Mouse (Mus musculus) layer of hippocampus, adult 9-10 months (tissue): ENCODE data around the gene Mapk3.
"Not testable (repeated sequence)": the region's sequence is repeated elsewhere in the genome, so short reads cannot be mapped to it uniquely, and the experiment has no call there.

Source experiments
- DNase-seq: peaks from one replicate; pipeline ENCODE4 v3.0.0; 2022; ENCODE audit warnings: low spot score

Mapk3 gene

DNA sequence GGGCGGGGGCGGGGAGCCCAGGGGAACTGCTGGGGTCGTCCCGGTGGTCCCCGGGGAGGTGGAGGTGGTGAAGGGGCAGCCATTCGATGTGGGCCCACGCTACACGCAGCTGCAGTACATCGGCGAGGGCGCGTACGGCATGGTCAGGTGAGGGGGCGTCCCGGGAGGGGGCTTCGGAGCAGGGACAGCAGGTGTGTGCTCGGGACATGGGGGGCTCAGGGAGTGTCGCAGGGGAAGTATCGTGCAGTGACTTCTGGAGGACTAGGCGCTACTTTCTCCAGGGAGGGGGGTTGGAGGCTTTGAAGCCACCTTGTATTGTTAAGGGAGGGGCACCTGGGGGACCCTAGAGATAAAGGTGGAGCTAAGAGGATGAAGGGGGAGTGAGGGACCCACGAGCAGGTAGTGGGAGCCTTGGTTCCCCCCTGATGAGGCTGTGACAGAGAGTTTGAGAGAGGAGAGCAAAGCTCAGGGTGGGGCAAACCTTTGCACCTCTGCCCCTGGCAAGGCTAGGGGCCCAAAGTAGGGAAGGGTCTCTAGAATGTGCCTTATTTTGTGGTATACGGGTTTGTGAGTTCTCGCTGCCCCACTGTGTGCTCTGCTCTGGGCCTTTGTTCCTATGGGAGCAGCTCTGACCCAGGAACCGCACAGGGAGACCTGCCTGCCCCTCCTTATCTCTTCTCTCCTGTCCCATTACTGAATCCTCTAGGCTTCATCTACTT, 430 bp downstream of the Mapk3 start:
- no peak for DNase-seq

GRCm38 (mm10) chr7:126760391-126760802, 996 bp downstream of the Mapk3 start:
- DNase-seq: no peak

DNA sequence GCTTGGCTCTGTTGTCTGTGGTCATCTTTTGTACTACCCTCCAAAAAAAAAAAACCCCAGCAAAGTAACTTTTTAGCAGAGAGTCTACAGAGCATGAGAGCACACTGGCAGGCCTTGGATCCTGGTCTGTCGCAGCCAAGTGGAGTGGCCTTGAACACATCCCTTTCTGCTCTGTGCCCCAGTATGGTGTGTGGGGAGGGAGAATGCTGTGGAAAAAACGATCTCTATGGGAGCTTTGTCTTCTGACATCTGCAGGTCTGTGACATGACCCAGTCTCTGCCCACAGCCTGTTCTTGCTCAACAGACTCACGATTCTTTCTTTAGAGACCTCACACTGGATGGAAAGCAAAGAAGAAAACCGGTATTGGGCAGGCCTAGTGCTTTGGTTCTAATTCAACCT, 1.6 kb downstream of the Mapk3 start:
- no peak for DNase-seq

DNA sequence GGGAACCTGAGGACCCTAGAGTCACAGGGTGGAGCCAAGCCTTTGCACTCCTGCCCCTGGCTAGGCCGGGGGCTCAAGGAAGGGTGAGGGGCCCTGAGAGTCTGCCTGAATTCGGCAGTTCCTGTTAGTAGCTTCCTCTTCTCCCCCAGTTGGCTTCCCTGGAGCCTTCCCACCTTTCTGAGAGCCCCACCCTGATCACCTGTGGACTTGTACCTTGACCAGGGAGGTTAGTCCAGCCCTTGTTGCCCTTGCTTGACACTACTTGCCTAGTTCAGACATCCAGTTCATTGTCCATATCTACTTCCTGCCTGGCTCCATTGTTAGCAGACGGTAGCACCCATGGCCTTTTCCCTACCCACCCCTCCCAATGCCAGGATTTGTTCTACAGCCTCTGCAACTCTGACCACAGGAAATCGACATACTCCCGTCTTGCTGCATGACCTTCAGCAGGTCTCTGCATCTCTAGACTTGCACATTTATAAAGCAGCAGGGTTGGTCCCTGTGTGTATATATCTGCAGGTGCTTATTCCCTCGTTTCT, 2.2 kb downstream of the Mapk3 start:
- no peak for DNase-seq

GRCm38 (mm10) chr7:126762471-126763008, 3.1 kb downstream of the Mapk3 start:
- DNase-seq: no peak

GRCm38 (mm10) chr7:126765540-126765939, 6.1 kb downstream of the Mapk3 start:
- DNase-seq: no peak

DNA sequence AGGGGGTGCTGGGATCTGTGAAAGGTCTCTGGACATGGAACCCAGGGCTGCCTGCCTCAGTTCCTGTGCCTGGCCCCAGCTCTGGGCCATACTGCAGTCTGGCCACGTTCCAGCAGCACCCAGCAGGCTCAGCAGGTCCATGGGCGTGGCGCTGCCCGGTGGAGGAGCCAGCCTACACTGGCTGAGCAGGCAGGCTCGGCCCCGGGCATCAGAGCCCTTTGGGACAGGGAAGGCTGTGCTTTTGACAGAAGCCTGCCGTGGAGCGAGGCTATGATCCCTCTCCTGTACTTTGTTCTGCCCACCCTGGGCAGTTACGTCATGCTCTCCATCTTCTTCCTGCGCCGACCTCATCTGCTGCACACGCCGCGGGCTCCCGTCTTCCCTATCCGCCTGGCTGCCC, 6.8 kb downstream of the Mapk3 start, which contains the start of gene Gdpd3:
TSS of gene Gdpd3 (plus strand) at position 134 of the 400 bp plus-strand sequence.
- no peak for DNase-seq

DNA sequence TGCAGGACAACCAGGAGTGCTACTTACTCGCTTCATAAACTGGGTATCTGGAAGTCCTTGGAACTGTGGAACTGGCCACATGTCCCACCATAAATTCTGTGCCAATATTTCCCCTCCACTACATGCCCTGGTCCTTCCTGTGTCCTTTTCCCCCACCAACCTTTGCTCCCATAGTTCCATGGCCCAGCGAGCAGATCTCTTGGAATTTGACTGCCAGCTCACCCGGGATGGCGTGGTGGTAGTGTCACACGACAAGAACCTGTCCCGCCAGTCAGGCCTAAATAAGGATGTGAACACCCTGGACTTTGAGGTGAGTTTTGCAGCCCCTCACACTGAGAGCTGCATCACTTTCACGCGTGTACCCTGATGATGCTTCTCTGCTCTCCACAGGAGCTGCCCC, 7.6 kb downstream of the Mapk3 start:
- no peak for DNase-seq

DNA sequence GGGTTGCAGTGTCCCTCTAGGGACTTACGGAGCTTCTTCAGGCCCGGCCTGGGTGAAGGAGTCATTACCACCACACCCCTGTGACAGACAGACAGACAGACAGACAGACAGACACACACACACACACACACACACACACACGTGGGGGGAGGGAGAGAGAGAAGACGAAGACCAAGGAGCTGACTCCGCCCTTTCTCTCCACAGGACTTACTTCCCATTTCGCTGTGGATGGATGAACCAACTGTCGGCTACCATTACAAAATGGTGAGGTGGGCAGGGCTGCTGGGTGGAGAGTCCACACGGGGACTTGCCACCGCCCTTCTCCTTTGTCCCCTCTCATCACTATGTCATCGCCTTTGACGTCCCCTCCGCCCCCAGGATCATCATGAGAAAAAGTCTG, 11.4 kb downstream of the Mapk3 start:
- DNase-seq: no peak

- no peak for DNase-seq
Observed at GRCm38 (mm10) chr7:126773351-126773750, 13.9 kb downstream of the Mapk3 start.

GRCm38 (mm10) chr7:126774463-126774862, 15.1 kb downstream of the Mapk3 start:
- no peak for DNase-seq

DNA sequence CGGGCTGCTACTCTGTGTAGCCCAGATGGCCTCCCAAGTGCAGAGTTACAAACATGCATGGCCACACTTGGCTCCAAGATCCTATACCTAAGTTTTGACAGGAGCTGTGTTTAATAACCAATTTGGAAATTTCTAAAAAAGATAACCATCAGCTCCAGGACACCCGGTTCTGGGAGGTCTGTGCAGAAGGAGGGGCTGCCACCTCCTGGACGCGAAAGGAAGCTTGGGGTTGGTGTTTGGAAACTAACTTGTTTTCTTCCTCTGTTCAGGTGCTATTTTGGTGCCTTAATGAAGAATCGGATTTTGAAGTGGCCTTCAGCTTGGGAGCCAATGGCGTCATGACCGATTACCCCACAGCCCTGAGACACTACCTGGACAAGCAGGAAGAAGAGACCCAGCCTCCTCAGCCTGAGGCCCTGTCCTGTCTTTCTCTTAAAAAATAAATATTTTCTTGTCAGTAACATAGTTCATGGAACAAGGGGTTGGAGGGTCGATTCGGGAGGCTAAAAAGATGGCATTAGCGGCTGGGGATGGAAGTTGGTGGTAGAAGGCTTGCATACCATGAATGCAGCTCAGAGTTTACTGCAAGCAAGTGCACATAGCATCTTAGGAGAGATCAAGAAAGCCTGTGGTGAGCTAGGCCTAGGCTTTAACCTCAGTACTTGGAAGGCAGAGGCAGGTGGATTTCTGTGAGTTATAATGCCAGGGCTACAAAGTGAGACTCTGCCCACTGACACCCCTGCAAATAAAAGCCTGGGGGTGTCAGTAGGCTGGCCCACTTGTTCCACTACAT, 16.0 kb downstream of the Mapk3 start:
- DNase-seq: no peak

DNA sequence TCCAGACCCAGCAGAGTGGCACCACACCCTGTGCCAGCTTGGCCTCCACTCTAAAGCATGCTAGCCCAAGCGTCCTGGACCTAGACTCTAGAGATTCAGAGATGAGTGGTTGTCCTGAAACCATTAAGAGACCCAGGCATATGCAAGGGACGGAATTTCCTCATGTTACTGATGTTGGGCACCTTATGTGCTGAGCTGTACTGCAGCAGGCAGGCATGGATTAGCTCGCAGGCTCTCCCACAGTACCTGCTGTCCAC, 16.5 kb downstream of the Mapk3 start:
- DNase-seq: no peak

DNA sequence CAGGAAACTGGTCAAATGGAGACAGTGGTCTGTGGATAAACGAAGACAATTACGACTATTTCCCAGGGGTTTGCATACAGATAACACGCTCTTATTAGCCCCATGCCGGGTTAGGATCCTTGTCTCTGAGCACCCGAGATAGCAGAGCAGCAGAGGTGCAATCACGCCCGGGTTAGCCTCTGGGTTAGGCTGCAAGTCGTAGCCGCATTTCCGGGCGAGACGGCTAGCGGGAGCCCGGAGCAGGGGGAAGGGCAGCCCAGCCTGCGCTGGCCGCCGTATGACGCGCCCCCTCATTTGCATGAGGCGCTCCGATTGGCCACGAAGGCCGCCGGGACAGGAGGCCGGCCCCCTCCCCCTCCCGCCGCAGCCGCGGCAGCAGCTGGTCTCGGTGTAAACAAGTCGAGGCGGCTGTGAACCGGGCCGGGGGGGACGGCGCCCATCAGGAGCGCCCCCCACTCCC, 17.2 kb downstream of the Mapk3 start, which contains the start of gene Ypel3:
TSS of gene Ypel3 (plus strand) at position 358 of the 460 bp plus-strand sequence.
- no peak for DNase-seq

- no peak for DNase-seq
Observed at GRCm38 (mm10) chr7:126777476-126777875, 18.1 kb downstream of the Mapk3 start.

GRCm38 (mm10) chr7:126778147-126778546, 18.7 kb downstream of the Mapk3 start:
- no peak for DNase-seq

- not testable (repeated sequence) for DNase-seq
Observed at GRCm38 (mm10) chr7:126779101-126779500, 19.7 kb downstream of the Mapk3 start.

GRCm38 (mm10) chr7:126779983-126780970, 20.9 kb downstream of the Mapk3 start:
- no peak for DNase-seq

GRCm38 (mm10) chr7:126780971-126781635, 21.7 kb downstream of the Mapk3 start, which contains the start of gene Tbx6:
TSS of gene Tbx6 (plus strand) at chr7:126781483.
- DNase-seq: no peak

DNA sequence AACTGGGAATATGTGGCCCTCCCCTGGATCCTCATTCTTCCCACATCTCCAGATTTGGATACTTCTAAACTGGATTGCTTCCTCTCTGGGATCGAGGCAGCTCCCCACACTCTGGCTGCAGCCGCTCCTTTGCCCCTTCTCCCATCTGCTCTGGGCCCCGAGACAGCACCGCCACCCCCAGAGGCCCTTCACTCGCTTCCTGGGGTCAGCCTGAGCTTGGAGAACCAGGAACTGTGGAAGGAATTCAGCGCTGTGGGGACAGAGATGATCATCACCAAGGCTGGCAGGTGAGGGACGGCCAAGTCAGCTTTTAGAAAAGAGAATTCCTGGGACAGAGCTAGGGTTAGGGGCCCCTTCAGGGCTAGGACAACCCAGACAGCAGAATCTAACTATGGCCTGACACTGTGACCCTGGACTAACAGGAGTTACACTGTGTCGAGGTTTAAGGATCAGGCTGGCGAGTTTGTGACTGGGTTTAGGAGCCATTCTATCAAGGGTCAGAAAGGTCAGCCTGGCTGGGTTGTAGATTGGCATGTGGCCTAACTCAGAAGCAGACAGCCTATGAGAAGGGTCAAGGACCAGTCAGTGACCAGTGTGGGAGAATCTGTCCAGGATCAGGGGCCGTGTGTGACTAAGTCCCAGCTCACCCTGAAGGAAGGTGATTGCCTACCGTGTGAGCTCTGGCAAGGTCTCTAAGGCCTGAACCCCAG, 22.4 kb downstream of the Mapk3 start:
- no peak for DNase-seq
